Mouse (Mus musculus) lung, embryonic 14.5 days (tissue): Measurements from ENCODE around the gene Dnaja3. TPM values are rescaled to one million over a fixed set of nuclear protein-coding genes. Genes with fewer than 3 reads are reported as not detected.
A peak's percentile ranks its signal among the peaks of the same experiment; 100 is the strongest.
"Not testable (repeated sequence)": the region's sequence is repeated elsewhere in the genome, so short reads cannot be mapped to it uniquely, and the experiment has no call there.

ENCODE experiments used
- ATAC-seq: fragments of 200-750 bp; cut with Nextera tagmentation; 2 replicates; pipeline ENCODE4 v1.8.0; 2017; ENCODE audit warnings: mild to moderate bottlenecking, moderate TSS enrichment, moderate library complexity; ENCODE audit not compliant: insufficient read depth
- DNase-seq: peaks from one replicate; pipeline ENCODE4 v3.0.0-alpha.2; 2015
- H3K27ac ChIP-seq: fragments of 300-500 bp; sonication (generic); 2 replicates; pipeline ENCODE4 v1.5.1; 2014; ENCODE audit warnings: low read depth, mild to moderate bottlenecking, moderate library complexity
- H3K27me3 ChIP-seq: fragments of 300-500 bp; sonication (generic); 2 replicates; pipeline ENCODE4 v1.6.1; 2014; ENCODE audit warnings: low read length, control low read depth; ENCODE audit not compliant: insufficient read depth
- H3K36me3 ChIP-seq: fragments of 300-500 bp; sonication (generic); 2 replicates; pipeline ENCODE4 v1.6.1; 2014; ENCODE audit warnings: control low read depth; ENCODE audit not compliant: insufficient read depth
- H3K4me1 ChIP-seq: fragments of 300-500 bp; sonication (generic); 2 replicates; pipeline ENCODE4 v1.6.1; 2014; ENCODE audit warnings: antibody characterized with exemption, control low read depth; ENCODE audit not compliant: insufficient read depth
- H3K4me2 ChIP-seq: fragments of 300-500 bp; sonication (generic); 2 replicates; pipeline ENCODE4 v1.6.1; 2014; ENCODE audit warnings: mild to moderate bottlenecking
- H3K4me3 ChIP-seq: fragments of 300-500 bp; sonication (generic); 2 replicates; pipeline ENCODE4 v1.5.1; 2014; ENCODE audit warnings: low read depth, low read length
- H3K9ac ChIP-seq: fragments of 300-500 bp; sonication (generic); 2 replicates; pipeline ENCODE4 v1.6.1; 2014
- H3K9me3 ChIP-seq: fragments of 300-500 bp; sonication (generic); 2 replicates; pipeline ENCODE4 v1.6.1; 2016; ENCODE audit warnings: low read depth, low read length, control low read depth
- CTCF ChIP-seq: IDR thresholded peaks from 2 replicates; pipeline ENCODE4 v1.5.1; 2016; ENCODE audit warnings: antibody characterized with exemption, low read depth
- WGBS: fragments of 180-500 bp; shearing (Covaris S2); extraction: QIAGEN DNeasy Blood & Tissue Kit; methylation state at CpG from one replicate; pipeline ENCODE4 v1.1.7; 2014; 5-methylcytosine and 5-hydroxymethylcytosine counted together
- polyA plus RNA-seq: library from polyadenylated mRNA; unstranded; fragments of >200 nt; fragmentation: Nextera tagmentation; extraction: Ambion mirVana; gene quantifications from 2 replicates; pipeline ENCODE4 v1.2.1, GENCODE M21; 2014

Dnaja3 gene
- polyA plus RNA-seq, 1 experiment from 2014 or later, result 59.3 TPM

DNA sequence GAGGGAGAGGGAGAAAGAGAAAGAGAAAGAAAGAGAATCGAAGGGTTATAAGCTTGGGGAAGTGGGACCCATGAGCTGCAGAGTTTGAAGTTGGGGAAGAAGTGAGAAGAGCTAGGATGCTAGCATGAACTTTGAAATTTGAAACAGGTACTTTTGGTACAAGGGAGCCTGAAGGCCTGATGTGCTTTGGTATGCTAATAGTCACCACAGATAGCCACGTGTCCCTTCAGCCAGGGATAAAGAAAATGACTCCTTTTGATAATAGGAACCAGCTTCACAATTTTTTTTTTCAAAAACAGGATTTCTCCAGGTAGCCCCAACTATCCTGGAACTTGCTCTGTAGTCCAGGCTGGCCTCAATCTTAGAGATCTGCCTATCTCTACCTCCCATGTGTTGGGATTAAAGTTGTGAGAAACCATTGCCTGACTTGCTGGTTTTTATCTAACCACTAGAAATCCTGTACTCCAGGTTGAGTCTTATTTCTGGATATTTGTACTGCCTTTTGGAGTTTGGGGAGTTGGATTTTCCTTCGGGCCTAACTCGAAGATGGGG is 42.9 kb downstream of the Dnaja3 start:
- Histone ChIP-seq H3K9me3 (no peaks in the 10 kb centered on the region), H3K9ac (no peak overlapping the region), H3K27me3 (no peaks in the 10 kb centered on the region), H3K36me3 (peaks cover 9% of the 10 kb centered on the region), H3K4me3 (0 out of 2 replicates have a peak overlapping the region, but pooled peaks have one; percentile 95), H3K27ac (no peak overlapping the region), H3K4me2 (peak overlapping the region; percentile 94), H3K4me1 (peaks cover 6% of the 10 kb centered on the region; the same call in 1 of the 2 replicates)
- DNase-seq, result no peak
- ATAC-seq, result no peak
- 72% methylated on average over 4 of the region's 4 CpGs for WGBS
- TF ChIP-seq CTCF, result no peak

DNA sequence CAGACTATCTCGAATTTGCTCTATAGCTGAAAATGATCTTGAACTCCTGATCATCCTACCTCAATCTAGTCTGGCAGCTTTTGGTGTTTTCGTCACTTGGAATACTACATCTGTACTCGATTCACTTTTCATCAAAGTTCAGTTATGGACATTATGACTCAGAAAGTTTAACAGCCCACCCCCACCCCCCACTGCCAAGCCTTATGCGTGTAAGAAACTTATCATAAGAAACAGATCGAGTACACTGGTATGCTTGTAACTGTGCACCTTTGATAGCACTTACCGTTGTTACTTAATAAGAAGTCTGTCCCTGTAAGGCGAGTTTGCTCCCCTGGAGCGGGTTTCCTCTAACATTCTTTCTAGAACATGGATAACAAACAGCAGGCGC is 43.4 kb downstream of the Dnaja3 start:
- ATAC-seq (no peak), DNase-seq (no peak)
- Histone ChIP-seq H3K27me3 (no peaks in the 10 kb centered on the region), H3K9me3 (no peaks in the 10 kb centered on the region), H3K4me1 (peaks cover 6% of the 10 kb centered on the region; the same call in 1 of the 2 replicates), H3K9ac (peak overlapping the region; percentile 86), H3K36me3 (peaks cover 14% of the 10 kb centered on the region), H3K4me3 (peak overlapping the region; percentile 95), H3K4me2 (peak overlapping the region; percentile 94), H3K27ac (peak overlapping the region; percentile 25)
- no peak for TF ChIP-seq CTCF
- WGBS, result 28% methylated on average over 9 of the region's 9 CpGs

DNA sequence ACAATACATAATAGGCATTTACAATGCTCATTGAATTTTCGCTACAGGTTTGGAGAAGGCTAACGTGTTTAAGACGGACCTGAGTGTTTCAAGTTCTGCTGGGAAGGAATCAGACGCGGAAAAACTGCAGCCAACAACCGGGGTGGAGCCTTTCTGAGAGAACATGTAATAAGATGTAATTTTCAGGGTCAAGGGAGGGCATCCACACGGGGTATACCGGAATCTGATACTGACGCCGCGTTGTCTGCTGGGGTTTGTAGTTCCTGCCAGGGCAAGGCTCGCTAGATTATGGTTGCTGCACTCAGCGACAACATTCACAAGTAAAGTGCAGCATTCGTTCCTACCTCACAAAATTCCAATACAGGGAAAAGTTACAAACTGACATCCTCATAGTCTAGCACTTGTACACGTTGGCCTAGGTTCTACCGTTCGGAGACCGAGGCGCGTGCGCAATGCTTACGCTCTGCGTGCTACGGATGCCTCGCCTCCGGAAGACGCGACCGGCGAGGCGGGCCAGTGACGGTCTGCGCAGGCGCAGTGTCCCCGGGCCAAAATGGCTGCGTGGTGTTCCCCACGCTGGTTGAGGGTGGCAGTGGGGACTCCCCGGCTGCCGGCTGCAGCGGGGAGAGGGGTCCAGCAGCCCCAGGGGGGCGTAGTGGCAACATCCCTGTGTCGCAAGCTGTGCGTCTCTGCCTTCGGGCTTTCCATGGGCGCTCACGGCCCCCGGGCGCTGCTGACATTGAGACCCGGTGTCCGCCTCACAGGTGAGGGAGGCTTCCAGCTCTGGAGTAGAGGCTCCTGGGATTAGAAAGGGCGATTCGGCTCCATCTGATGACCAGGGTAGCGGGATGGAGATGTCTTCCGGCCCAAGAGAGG is 44.0 kb downstream of the Dnaja3 start:
- no peak for TF ChIP-seq CTCF
- H3K27me3 ChIP-seq, result no peaks in the 10 kb centered on the region
- peak overlapping the region; percentile 86 for H3K9ac ChIP-seq
- H3K36me3 ChIP-seq, result peaks cover 18% of the 10 kb centered on the region
- no peaks in the 10 kb centered on the region for H3K9me3 ChIP-seq
- peak overlapping the region; percentile 44 for H3K27ac ChIP-seq
- H3K4me2 ChIP-seq, result peak overlapping the region; percentile 94
- WGBS, result under 1% methylated on average over 54 of the region's 54 CpGs
- H3K4me1 ChIP-seq, result peaks cover 2% of the 10 kb centered on the region; the same call in 1 of the 2 replicates
- H3K4me3 ChIP-seq, result peak overlapping the region; percentile 95
- DNase-seq (peak; percentile 98), ATAC-seq (peak; percentile 84)

DNA sequence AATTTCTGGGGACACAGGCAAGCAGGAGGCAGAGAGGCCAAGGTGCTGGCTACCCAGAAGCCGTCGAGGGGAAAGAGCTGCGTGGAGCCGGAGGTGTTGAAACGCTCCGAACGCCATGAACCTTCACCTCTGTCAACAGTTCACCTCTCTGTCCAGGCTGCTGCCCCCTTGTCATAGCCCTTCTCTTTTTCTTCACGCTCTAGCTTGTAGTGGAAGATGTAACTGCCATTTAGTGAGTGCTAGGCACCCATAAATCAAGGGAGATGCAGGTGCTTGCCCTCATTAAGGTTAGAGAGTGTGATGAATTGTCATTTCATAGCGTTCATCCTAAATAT is 44.6 kb downstream of the Dnaja3 start:
- no peak for DNase-seq
- WGBS, result under 1% methylated on average over 9 of the region's 9 CpGs

DNA sequence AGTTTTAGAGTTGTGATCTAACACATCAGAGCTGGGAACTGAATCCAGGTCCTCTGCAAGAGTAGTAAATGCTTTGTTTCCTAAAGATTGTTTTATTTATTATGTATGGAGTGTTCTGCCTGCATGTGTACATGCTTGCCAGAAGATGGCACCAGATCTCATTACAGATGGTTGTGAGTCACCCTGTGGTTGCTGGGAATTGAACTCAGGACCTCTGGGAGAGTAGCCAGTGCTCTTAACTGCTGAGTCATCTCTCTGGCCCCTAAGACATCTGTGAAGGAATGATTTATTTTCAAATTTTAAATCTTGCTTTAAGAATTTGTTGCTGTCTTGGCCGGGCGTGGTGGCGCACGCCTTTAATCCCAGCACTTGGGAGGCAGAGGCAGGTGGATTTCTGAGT is 49.6 kb downstream of the Dnaja3 start:
- H3K27me3 ChIP-seq, H3K4me3 ChIP-seq, H3K4me1 ChIP-seq, H3K4me2 ChIP-seq, DNase-seq, H3K9me3 ChIP-seq, H3K27ac ChIP-seq, ATAC-seq, H3K9ac ChIP-seq: not testable (repeated sequence)
- H3K36me3 ChIP-seq, result peaks cover 70% of the 10 kb centered on the region
- WGBS, result 97% methylated on average over 4 of the region's 4 CpGs
- TF ChIP-seq CTCF, result peak; percentile 7; the same call in 1 of the 2 replicates

More for the DNA sequence above, 44.6 kb downstream of the Dnaja3 start:
- Histone ChIP-seq H3K4me3 (peak overlapping the region; percentile 95), H3K4me2 (peak overlapping the region; percentile 94), H3K36me3 (peaks cover 24% of the 10 kb centered on the region), H3K4me1 (no peaks in the 10 kb centered on the region), H3K27ac (peak overlapping the region; percentile 44; the same call in 1 of the 2 replicates), H3K9ac (peak overlapping the region; percentile 86), H3K27me3 (no peaks in the 10 kb centered on the region), H3K9me3 (no peaks in the 10 kb centered on the region)
- TF ChIP-seq CTCF, result no peak
- ATAC-seq, result no peak; the same call in 1 of the 2 replicates

DNA sequence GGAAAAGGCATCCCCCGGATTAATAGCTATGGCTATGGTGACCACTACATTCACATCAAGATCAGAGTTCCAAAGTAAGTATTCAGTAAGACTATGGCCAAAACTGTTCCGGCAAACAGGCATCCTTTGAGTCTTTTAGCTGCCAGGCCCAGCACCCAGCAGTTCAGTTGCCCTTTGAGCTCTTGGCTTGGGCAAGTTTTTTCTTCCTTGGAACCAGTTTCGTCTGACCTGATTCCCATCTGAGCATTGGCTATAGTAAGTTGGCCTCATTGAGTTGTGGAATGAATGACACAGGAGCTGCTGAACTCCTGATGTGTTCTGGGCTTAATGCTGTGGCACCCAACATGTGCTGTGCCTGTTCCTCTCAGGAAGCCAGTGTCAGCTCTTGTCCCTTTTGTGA is 61.4 kb downstream of the Dnaja3 start:
- Histone ChIP-seq H3K9ac (no peak overlapping the region), H3K36me3 (peaks cover 92% of the 10 kb centered on the region), H3K27ac (no peak overlapping the region), H3K27me3 (no peaks in the 10 kb centered on the region), H3K4me1 (no peaks in the 10 kb centered on the region), H3K4me3 (no peak overlapping the region), H3K4me2 (no peak overlapping the region), H3K9me3 (no peaks in the 10 kb centered on the region)
- no peak for TF ChIP-seq CTCF
- no peak for ATAC-seq
- WGBS, result 94% methylated on average over 3 of the region's 3 CpGs
- DNase-seq, result no peak

DNA sequence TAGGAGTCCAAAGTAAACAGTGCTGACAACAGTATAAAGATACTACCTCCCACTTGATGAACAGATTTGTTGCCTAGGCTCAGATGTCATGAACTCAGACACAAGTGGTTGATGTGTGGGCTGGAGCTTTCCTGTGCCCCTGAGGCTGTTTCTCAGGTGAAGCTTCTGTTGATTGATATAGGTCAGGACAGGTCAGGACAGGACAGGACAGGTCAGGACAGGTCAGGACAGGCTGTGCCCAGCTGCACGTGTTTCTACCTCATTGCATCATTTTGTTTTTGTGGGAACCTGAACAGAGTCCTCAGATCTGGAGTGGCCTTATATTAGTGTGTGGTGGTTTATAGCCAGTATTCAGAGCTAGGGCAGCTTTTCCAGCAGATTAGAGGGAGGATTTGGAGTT is 62.9 kb downstream of the Dnaja3 start:
- H3K4me2 ChIP-seq, result no peak overlapping the region
- 38% methylated on average over 1 of the region's 1 CpGs for WGBS
- H3K27me3 ChIP-seq, result no peaks in the 10 kb centered on the region
- H3K36me3 ChIP-seq, result peaks cover 92% of the 10 kb centered on the region
- DNase-seq, result no peak
- H3K9ac ChIP-seq, result no peak overlapping the region
- H3K9me3 ChIP-seq, result no peaks in the 10 kb centered on the region
- no peak for ATAC-seq
- TF ChIP-seq CTCF, result no peak
- no peaks in the 10 kb centered on the region for H3K4me1 ChIP-seq
- no peak overlapping the region for H3K27ac ChIP-seq
- H3K4me3 ChIP-seq, result no peak overlapping the region
